Comparison of ENCODE assay signal across 25 mouse cellular contexts in genomic region chr3:39712795-39713709, GRCm38 (mm10).
A peak's percentile ranks its signal among the peaks of the same experiment; 100 is the strongest.
DNase-seq lines count a peak whose midpoint lies in the region; ATAC-seq and TF ChIP-seq lines count a peak whose summit lies in the region.
"Had no signal": no experiment of that assay in that cellular context is flagged by ENCODE, and none has a peak within 500 bp of the region (broad histone marks: within the 10 kb centered on the region; RNA-seq: fewer than 3 reads in every experiment).

No protein-coding gene starts in this region.

- DNase-seq in retina, postnatal 1 day, result peak; percentile 4
- DNase-seq in retina, embryonic 14.5 days (ENCODE audit: low spot score), result no peak
- no peak for DNase-seq in midbrain, embryonic 10.5 days (ENCODE audit: low spot score)
- no peak for DNase-seq in left cerebral cortex, adult 2 months (ENCODE audit: extremely low spot score in 1 of 2, low spot score in 2 of 2)
- no peak for DNase-seq in thymus, postnatal 0 days (ENCODE audit: low spot score)
- DNase-seq: adrenal gland, postnatal 25 days; B cell, adult 2 months; cerebellum, adult 2 months; cerebellum, postnatal 25 days; gastrocnemius, postnatal 14 days; heart, postnatal 14 days; kidney, adult 18-20 months; kidney, postnatal 36 days; left cerebral cortex, postnatal 4 days; lung, embryonic 14.5 days; lung, postnatal 14 days; thymus, adult 2 months had no signal

- intact Hi-C loops in left cerebral cortex, adult 2 months (cut with DNase I), result no loop called here

- no peaks in the 10 kb centered on the region for H3K27me3 ChIP-seq in midbrain, embryonic 10.5 days (ENCODE audit: low read depth, poor library complexity, severe bottlenecking)
- no peaks in the 10 kb centered on the region for H3K27me3 ChIP-seq in midbrain, embryonic 15.5 days (replicated peaks)
- H3K27me3 ChIP-seq: embryonic facial prominence, embryonic 12.5 days; limb, embryonic 15.5 days; liver, embryonic 15.5 days; neural tube, embryonic 12.5 days had no signal

- H3K9ac ChIP-seq in midbrain, embryonic 15.5 days, result no peak overlapping the region
- H3K9ac ChIP-seq: embryonic facial prominence, embryonic 12.5 days; limb, embryonic 15.5 days; liver, embryonic 15.5 days; lung, embryonic 14.5 days; neural tube, embryonic 12.5 days had no signal

- no peak overlapping the region for H3K4me2 ChIP-seq in midbrain, embryonic 15.5 days
- H3K4me2 ChIP-seq: embryonic facial prominence, embryonic 12.5 days; limb, embryonic 15.5 days; liver, embryonic 15.5 days; lung, embryonic 14.5 days; neural tube, embryonic 12.5 days had no signal

- no peaks in the 10 kb centered on the region for H3K9me3 ChIP-seq in midbrain, embryonic 10.5 days (replicated peaks)
- H3K9me3 ChIP-seq in midbrain, embryonic 15.5 days, result no peaks in the 10 kb centered on the region
- H3K9me3 ChIP-seq: embryonic facial prominence, embryonic 12.5 days; hindbrain, embryonic 10.5 days; limb, embryonic 15.5 days; liver, embryonic 15.5 days; neural tube, embryonic 12.5 days had no signal

- WGBS in midbrain, embryonic 10.5 days, result 45% methylated on average over 13 of the region's 13 CpGs
- WGBS in midbrain, embryonic 15.5 days, result 21% methylated on average over 13 of the region's 13 CpGs

- peaks cover 29% of the 10 kb centered on the region for H3K4me1 ChIP-seq in midbrain, embryonic 10.5 days
- peaks cover 7% of the 10 kb centered on the region for H3K4me1 ChIP-seq in midbrain, embryonic 15.5 days
- H3K4me1 ChIP-seq: embryonic facial prominence, embryonic 12.5 days; limb, embryonic 15.5 days; liver, embryonic 15.5 days; neural tube, embryonic 12.5 days had no signal

- no peaks in the 10 kb centered on the region for H3K36me3 ChIP-seq in midbrain, embryonic 10.5 days
- H3K36me3 ChIP-seq in midbrain, embryonic 15.5 days (replicated peaks), result no peaks in the 10 kb centered on the region
- H3K36me3 ChIP-seq: embryonic facial prominence, embryonic 12.5 days; hindbrain, embryonic 10.5 days; limb, embryonic 15.5 days; liver, embryonic 15.5 days; neural tube, embryonic 12.5 days had no signal

- no peak for TF ChIP-seq CTCF in left cerebral cortex, adult 2 months (IDR thresholded peaks at IDR 0.05)

- peak overlapping the region; percentile 70; the same call in 1 of the 2 replicates for H3K27ac ChIP-seq in midbrain, embryonic 10.5 days (replicated peaks)
- H3K27ac ChIP-seq in midbrain, embryonic 15.5 days, result peak overlapping the region; percentile 36; the same call in 1 of the 2 replicates
- no peak overlapping the region for H3K27ac ChIP-seq in left cerebral cortex, adult 2 months
- H3K27ac ChIP-seq: embryonic facial prominence, embryonic 12.5 days; layer of hippocampus, adult 2 months; limb, embryonic 15.5 days; liver, embryonic 15.5 days; neural tube, embryonic 12.5 days had no signal

- no peak overlapping the region for H3K4me3 ChIP-seq in midbrain, embryonic 10.5 days
- no peak overlapping the region for H3K4me3 ChIP-seq in midbrain, embryonic 15.5 days
- no peak overlapping the region for H3K4me3 ChIP-seq in left cerebral cortex, adult 2 months
- H3K4me3 ChIP-seq: embryonic facial prominence, embryonic 12.5 days; hindbrain, embryonic 10.5 days; layer of hippocampus, adult 2 months; limb, embryonic 15.5 days; liver, embryonic 15.5 days; myocyte; neural tube, embryonic 12.5 days had no signal

- peak; percentile 82 for ATAC-seq in midbrain, embryonic 15.5 days (replicated peaks)
